Mouse (Mus musculus): ENCODE measurements around the gene Map3k5. TPM values are rescaled to one million over a fixed set of nuclear protein-coding genes. Genes with fewer than 3 reads are reported as not detected.

The Map3k5 gene
- polyA plus RNA-seq, 1 experiment from 2014 or later: 1.9 TPM

- ATAC-seq (ENCODE audit: low read depth): no peak
- H3K4me3 ChIP-seq (ENCODE audit: low read depth, low read length): no peak overlapping the region
- no peak overlapping the region for H3K9ac ChIP-seq (replicated peaks; ENCODE audit: low read depth, low read length)
- H3K9me3 ChIP-seq (ENCODE audit: control insufficient read depth, low read length): no peaks in the 10 kb centered on the region
- no peaks in the 10 kb centered on the region for H3K4me1 ChIP-seq (ENCODE audit: control insufficient read depth, insufficient read depth, low read length)
- H3K36me3 ChIP-seq (ENCODE audit: control insufficient read depth, insufficient read depth, low read length): no peaks in the 10 kb centered on the region
- 92% methylated on average over 11 of the region's 11 CpGs for WGBS
- no peaks in the 10 kb centered on the region for H3K27me3 ChIP-seq (ENCODE audit: control insufficient read depth, insufficient read depth, low read length)
- H3K4me2 ChIP-seq (ENCODE audit: low read depth, low read length): no peak overlapping the region
- no peak overlapping the region for H3K27ac ChIP-seq (ENCODE audit: low read depth, low read length)
Measured at GRCm38 (mm10) chr10:19953032-19953761, 18.9 kb downstream of the Map3k5 start.

- H3K4me1 ChIP-seq (ENCODE audit: control insufficient read depth, insufficient read depth, low read length): no peaks in the 10 kb centered on the region
- no peak overlapping the region for H3K4me2 ChIP-seq (ENCODE audit: low read depth, low read length)
- ATAC-seq (ENCODE audit: low read depth): no peak
- H3K9ac ChIP-seq (replicated peaks; ENCODE audit: low read depth, low read length): no peak overlapping the region
- no peak overlapping the region for H3K27ac ChIP-seq (ENCODE audit: low read depth, low read length)
- H3K36me3 ChIP-seq (ENCODE audit: control insufficient read depth, insufficient read depth, low read length): no peaks in the 10 kb centered on the region
- no peaks in the 10 kb centered on the region for H3K27me3 ChIP-seq (ENCODE audit: control insufficient read depth, insufficient read depth, low read length)
- WGBS: 89% methylated on average over 3 of the region's 3 CpGs
- H3K4me3 ChIP-seq (ENCODE audit: low read depth, low read length): no peak overlapping the region
- H3K9me3 ChIP-seq (ENCODE audit: control insufficient read depth, low read length): no peaks in the 10 kb centered on the region
Measured at GRCm38 (mm10) chr10:19954572-19954971, 20.3 kb downstream of the Map3k5 start.

GRCm38 (mm10) chr10:19955817-19956216, 21.5 kb downstream of the Map3k5 start:
- no peak overlapping the region for H3K27ac ChIP-seq (ENCODE audit: low read depth, low read length)
- H3K9me3 ChIP-seq (ENCODE audit: control insufficient read depth, low read length): no peaks in the 10 kb centered on the region
- H3K4me1 ChIP-seq (ENCODE audit: control insufficient read depth, insufficient read depth, low read length): no peaks in the 10 kb centered on the region
- no peaks in the 10 kb centered on the region for H3K27me3 ChIP-seq (ENCODE audit: control insufficient read depth, insufficient read depth, low read length)
- no peak overlapping the region for H3K4me3 ChIP-seq (ENCODE audit: low read depth, low read length)
- no peak for ATAC-seq (ENCODE audit: low read depth)
- no peak overlapping the region for H3K9ac ChIP-seq (replicated peaks; ENCODE audit: low read depth, low read length)
- no peaks in the 10 kb centered on the region for H3K36me3 ChIP-seq (ENCODE audit: control insufficient read depth, insufficient read depth, low read length)
- no peak overlapping the region for H3K4me2 ChIP-seq (ENCODE audit: low read depth, low read length)
- 92% methylated on average over 6 of the region's 6 CpGs for WGBS

- H3K36me3 ChIP-seq (ENCODE audit: control insufficient read depth, insufficient read depth, low read length): no peaks in the 10 kb centered on the region
- H3K4me3 ChIP-seq (ENCODE audit: low read depth, low read length): no peak overlapping the region
- 87% methylated on average over 6 of the region's 6 CpGs for WGBS
- H3K27me3 ChIP-seq (ENCODE audit: control insufficient read depth, insufficient read depth, low read length): no peaks in the 10 kb centered on the region
- no peak overlapping the region for H3K9ac ChIP-seq (replicated peaks; ENCODE audit: low read depth, low read length)
- no peaks in the 10 kb centered on the region for H3K4me1 ChIP-seq (ENCODE audit: control insufficient read depth, insufficient read depth, low read length)
- H3K4me2 ChIP-seq (ENCODE audit: low read depth, low read length): no peak overlapping the region
- no peak for ATAC-seq (ENCODE audit: low read depth)
- no peak overlapping the region for H3K27ac ChIP-seq (ENCODE audit: low read depth, low read length)
- no peaks in the 10 kb centered on the region for H3K9me3 ChIP-seq (ENCODE audit: control insufficient read depth, low read length)
Measured at GRCm38 (mm10) chr10:19956745-19957144, 22.5 kb downstream of the Map3k5 start.

GRCm38 (mm10) chr10:19960831-19961380, 26.6 kb downstream of the Map3k5 start:
- Histone ChIP-seq H3K4me1 (ENCODE audit: control insufficient read depth, insufficient read depth, low read length) (no peaks in the 10 kb centered on the region), H3K9ac (replicated peaks; ENCODE audit: low read depth, low read length) (no peak overlapping the region), H3K27ac (ENCODE audit: low read depth, low read length) (no peak overlapping the region), H3K4me3 (ENCODE audit: low read depth, low read length) (no peak overlapping the region), H3K4me2 (ENCODE audit: low read depth, low read length) (no peak overlapping the region), H3K9me3 (ENCODE audit: control insufficient read depth, low read length) (no peaks in the 10 kb centered on the region), H3K27me3 (ENCODE audit: control insufficient read depth, insufficient read depth, low read length) (no peaks in the 10 kb centered on the region), H3K36me3 (ENCODE audit: control insufficient read depth, insufficient read depth, low read length) (no peaks in the 10 kb centered on the region)
- no peak for ATAC-seq (ENCODE audit: low read depth)
- WGBS: 90% methylated on average over 6 of the region's 6 CpGs

GRCm38 (mm10) chr10:19962746-19963145, 28.5 kb downstream of the Map3k5 start:
- 90% methylated on average over 4 of the region's 4 CpGs for whole genome bisulfite sequencing
- H3K9me3 ChIP-seq (ENCODE audit: control insufficient read depth, low read length): no peaks in the 10 kb centered on the region

GRCm38 (mm10) chr10:19963206-19963605, 28.9 kb downstream of the Map3k5 start:
- Histone ChIP-seq H3K9ac (replicated peaks; ENCODE audit: low read depth, low read length) (no peak overlapping the region), H3K27me3 (ENCODE audit: control insufficient read depth, insufficient read depth, low read length) (no peaks in the 10 kb centered on the region), H3K9me3 (ENCODE audit: control insufficient read depth, low read length) (no peaks in the 10 kb centered on the region), H3K4me3 (ENCODE audit: low read depth, low read length) (no peak overlapping the region), H3K36me3 (ENCODE audit: control insufficient read depth, insufficient read depth, low read length) (no peaks in the 10 kb centered on the region), H3K4me1 (ENCODE audit: control insufficient read depth, insufficient read depth, low read length) (no peaks in the 10 kb centered on the region), H3K27ac (ENCODE audit: low read depth, low read length) (no peak overlapping the region), H3K4me2 (ENCODE audit: low read depth, low read length) (no peak overlapping the region)
- WGBS: 76% methylated on average over 1 of the region's 1 CpGs
- ATAC-seq (ENCODE audit: low read depth): no peak

More at GRCm38 (mm10) chr10:19962746-19963145, 28.5 kb downstream of the Map3k5 start:
- Histone ChIP-seq H3K36me3 (ENCODE audit: control insufficient read depth, insufficient read depth, low read length) (no peaks in the 10 kb centered on the region), H3K4me3 (ENCODE audit: low read depth, low read length) (no peak overlapping the region), H3K27me3 (ENCODE audit: control insufficient read depth, insufficient read depth, low read length) (no peaks in the 10 kb centered on the region), H3K4me1 (ENCODE audit: control insufficient read depth, insufficient read depth, low read length) (no peaks in the 10 kb centered on the region), H3K27ac (ENCODE audit: low read depth, low read length) (no peak overlapping the region), H3K9ac (replicated peaks; ENCODE audit: low read depth, low read length) (no peak overlapping the region), H3K4me2 (ENCODE audit: low read depth, low read length) (no peak overlapping the region)
- ATAC-seq (ENCODE audit: low read depth): no peak

- 87% methylated on average over 4 of the region's 4 CpGs for WGBS
- ATAC-seq (ENCODE audit: low read depth): no peak
- no peak overlapping the region for H3K4me2 ChIP-seq (ENCODE audit: low read depth, low read length)
- H3K9me3 ChIP-seq (ENCODE audit: control insufficient read depth, low read length): no peaks in the 10 kb centered on the region
- no peaks in the 10 kb centered on the region for H3K4me1 ChIP-seq (ENCODE audit: control insufficient read depth, insufficient read depth, low read length)
- no peak overlapping the region for H3K27ac ChIP-seq (ENCODE audit: low read depth, low read length)
- no peaks in the 10 kb centered on the region for H3K27me3 ChIP-seq (ENCODE audit: control insufficient read depth, insufficient read depth, low read length)
- no peak overlapping the region for H3K9ac ChIP-seq (replicated peaks; ENCODE audit: low read depth, low read length)
- H3K4me3 ChIP-seq (ENCODE audit: low read depth, low read length): no peak overlapping the region
- no peaks in the 10 kb centered on the region for H3K36me3 ChIP-seq (ENCODE audit: control insufficient read depth, insufficient read depth, low read length)
Measured at GRCm38 (mm10) chr10:19964105-19964504, 29.8 kb downstream of the Map3k5 start.

GRCm38 (mm10) chr10:19966597-19966996, 32.3 kb downstream of the Map3k5 start:
- H3K36me3 ChIP-seq (ENCODE audit: control insufficient read depth, insufficient read depth, low read length): no peaks in the 10 kb centered on the region
- H3K27ac ChIP-seq (ENCODE audit: low read depth, low read length): no peak overlapping the region
- no peak overlapping the region for H3K4me3 ChIP-seq (ENCODE audit: low read depth, low read length)
- no peak overlapping the region for H3K4me2 ChIP-seq (ENCODE audit: low read depth, low read length)
- 74% methylated on average over 6 of the region's 6 CpGs for WGBS
- no peak overlapping the region for H3K9ac ChIP-seq (replicated peaks; ENCODE audit: low read depth, low read length)
- no peaks in the 10 kb centered on the region for H3K9me3 ChIP-seq (ENCODE audit: control insufficient read depth, low read length)
- ATAC-seq (ENCODE audit: low read depth): no peak
- no peaks in the 10 kb centered on the region for H3K27me3 ChIP-seq (ENCODE audit: control insufficient read depth, insufficient read depth, low read length)
- H3K4me1 ChIP-seq (ENCODE audit: control insufficient read depth, insufficient read depth, low read length): no peaks in the 10 kb centered on the region
